Mouse (Mus musculus) megakaryocyte-erythroid progenitor cell, adult 5-6 weeks (primary cell): ENCODE measurements around the gene Abcd4. TPM values are rescaled to one million over a fixed set of nuclear protein-coding genes. Genes with fewer than 3 reads are reported as not detected.

Source experiments
- ATAC-seq: replicated peaks from 2 replicates; pipeline ENCODE4 v1.8.0; 2016; ENCODE audit warnings: mild to moderate bottlenecking, inconsistent platforms; ENCODE audit not compliant: severe bottlenecking, poor library complexity, low FRiP score, low TSS enrichment
- total RNA-seq, 2 experiments: library from RNA; stranded (forward) in 1 of 2; stranded (reverse) in 1 of 2; fragments of 200-1000, 215-1000 nt in 1 of 2; fragments of >200 nt in 1 of 2; fragmentation: Nextera tagmentation in 1 of 2; gene quantifications; 2 replicates each; pipeline ENCODE4 v1.2.3; 2014 to 2017

The Abcd4 gene
- 6.9 and 9.9 TPM in 2 replicates for total RNA-seq (2014; fragmentation: Nextera tagmentation)
- total RNA-seq (2017) = 4.5 and 6.0 TPM in 2 replicates

- ATAC-seq = peak; percentile 99
These were observed at the start of gene Abcd4 for GRCm38 (mm10) chr12:84616977-84617630. TSS of gene Abcd4 (minus strand) at chr12:84617413.

GRCm38 (mm10) chr12:84653912-84654311, 36.7 kb upstream of the Abcd4 start:
- 0 out of 2 replicates have a peak, but pooled peaks have one; percentile 42 for ATAC-seq

- ATAC-seq = no peak
These were observed 33.0 kb upstream of the Abcd4 start for GRCm38 (mm10) chr12:84650234-84650633.

DNA sequence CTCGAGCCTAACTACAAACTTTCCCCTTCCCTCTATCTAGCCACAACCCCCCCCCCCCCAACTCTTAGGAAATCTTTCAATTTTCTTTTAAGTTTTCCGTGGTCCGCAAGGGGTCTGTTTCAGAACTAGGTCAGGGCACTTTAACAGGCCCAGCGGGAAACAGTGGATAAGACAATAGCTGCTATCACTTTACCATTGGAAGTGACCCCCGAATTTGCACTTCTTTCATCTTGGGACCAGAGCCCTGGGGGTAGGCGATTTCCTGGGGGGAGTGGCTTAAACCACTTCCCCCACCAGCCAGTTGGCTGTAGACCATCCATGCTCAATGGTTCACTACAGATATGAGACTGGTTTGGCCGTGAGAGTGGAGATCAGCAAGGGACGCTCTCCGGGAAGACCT, 23.4 kb upstream of the Abcd4 start, which contains the start of gene Vrtn:
Gene Vrtn, plus strand, starts transcription at position 366 of the 400 bp plus-strand sequence.
- ATAC-seq = no peak

DNA sequence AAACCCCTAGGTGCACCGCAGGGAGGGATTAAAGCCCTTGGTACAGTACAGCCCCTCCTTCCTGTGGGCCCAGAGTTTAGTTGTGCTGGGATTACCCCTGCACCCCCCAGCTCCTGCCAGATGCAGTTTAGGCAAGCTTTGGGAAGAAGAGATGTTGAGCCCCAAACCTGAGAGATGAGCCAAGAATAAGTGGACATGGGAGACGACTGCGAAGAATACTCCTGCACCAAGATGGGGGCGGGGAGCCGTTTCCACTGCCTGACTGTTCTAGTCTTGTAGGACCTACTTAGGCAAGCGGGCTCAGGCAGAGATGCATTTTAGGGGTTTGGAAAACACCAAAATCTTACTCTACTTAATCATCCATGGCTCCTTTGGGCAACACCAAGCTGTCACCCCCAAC, 23.0 kb upstream of the Abcd4 start:
- no peak for ATAC-seq

DNA sequence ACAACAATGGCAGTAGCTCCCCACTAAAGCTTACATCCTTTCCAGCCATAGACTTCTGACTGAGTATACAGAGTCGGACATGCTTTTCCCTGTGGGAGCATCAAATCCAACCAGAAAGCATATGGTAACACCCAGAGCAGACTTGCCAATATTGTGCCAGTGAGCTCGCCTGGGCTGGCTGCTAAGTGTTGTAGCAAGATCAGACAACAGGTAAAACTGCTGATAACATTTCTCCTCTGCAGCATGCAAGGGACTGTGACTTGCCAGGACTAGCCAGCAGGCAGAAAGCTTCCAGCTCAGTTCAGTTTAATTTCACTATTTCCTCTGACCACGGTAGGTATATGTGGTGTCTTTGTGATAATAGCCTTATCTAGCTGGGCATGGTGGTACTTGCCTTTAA, 14.7 kb upstream of the Abcd4 start:
- no peak for ATAC-seq

- no peak for ATAC-seq
These were observed 7.9 kb upstream of the Abcd4 start for GRCm38 (mm10) chr12:84625116-84625515.

- ATAC-seq = no peak
These were observed 7.4 kb upstream of the Abcd4 start for GRCm38 (mm10) chr12:84624601-84625000.

- no peak for ATAC-seq
These were observed 3.8 kb upstream of the Abcd4 start for GRCm38 (mm10) chr12:84620975-84621374.

- ATAC-seq = peak; percentile 45
These were observed 450 bp upstream of the Abcd4 start for GRCm38 (mm10) chr12:84617663-84618062.

DNA sequence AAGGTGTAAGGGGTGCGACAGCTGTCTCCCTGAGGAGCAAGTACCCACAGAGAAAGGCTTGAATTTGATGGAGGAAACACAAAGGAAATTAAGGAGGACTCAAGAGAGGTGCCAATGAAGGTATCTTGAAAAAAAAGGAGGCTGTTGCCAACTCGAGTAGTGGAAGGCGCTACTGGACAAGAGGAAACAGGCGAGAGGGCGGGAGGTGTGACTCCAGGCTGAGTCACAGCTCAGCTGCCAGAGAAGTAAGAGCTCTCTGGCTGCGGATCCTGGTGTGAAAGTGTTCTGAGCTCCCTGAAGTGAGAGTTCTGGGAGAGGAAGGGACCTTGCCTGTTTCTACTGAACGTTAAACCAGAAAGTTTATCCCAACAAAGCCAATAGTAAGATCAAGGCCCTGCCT, 2.7 kb downstream of the Abcd4 start:
- no peak for ATAC-seq

DNA sequence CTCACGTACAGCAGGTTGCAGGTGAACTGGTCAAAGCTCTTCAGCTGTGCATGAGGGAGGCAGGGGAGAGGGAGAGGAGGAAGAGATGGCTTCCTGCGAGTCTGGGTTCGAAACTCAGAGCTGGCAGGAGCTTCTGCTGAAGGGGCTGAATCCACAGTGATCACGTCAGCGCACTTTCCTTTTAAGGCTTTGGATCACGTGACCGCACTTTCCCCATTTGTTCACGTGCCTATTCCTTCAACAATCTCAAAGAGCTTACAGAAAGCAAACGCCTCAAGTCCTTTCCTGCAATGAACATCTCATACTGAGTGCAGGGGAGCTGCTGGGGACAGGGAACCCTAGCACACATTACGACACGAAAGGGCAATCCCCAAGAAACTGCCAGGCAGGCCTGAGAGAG, 3.2 kb downstream of the Abcd4 start:
- no peak for ATAC-seq

- ATAC-seq = no peak
These were observed 4.7 kb downstream of the Abcd4 start for GRCm38 (mm10) chr12:84612518-84612917.

DNA sequence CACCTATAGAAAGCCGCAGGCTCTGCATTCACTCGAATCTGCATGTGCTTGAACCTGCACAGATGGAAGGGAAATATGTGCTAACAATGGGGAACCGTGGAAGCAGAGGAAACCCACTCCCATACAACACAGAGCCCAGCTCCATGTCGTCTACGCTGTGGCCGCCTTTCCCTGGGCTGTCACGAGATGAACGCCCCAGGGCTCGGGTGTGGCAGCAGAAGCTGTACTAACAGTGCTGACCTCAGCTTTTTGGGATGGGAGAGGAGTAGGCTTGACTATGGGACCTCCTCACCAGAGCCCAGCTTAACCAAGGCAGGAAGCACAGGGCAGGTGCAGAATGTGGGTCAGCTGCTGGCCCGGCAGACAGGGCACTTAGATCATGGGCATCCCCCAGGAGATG, 5.5 kb downstream of the Abcd4 start:
- no peak for ATAC-seq

DNA sequence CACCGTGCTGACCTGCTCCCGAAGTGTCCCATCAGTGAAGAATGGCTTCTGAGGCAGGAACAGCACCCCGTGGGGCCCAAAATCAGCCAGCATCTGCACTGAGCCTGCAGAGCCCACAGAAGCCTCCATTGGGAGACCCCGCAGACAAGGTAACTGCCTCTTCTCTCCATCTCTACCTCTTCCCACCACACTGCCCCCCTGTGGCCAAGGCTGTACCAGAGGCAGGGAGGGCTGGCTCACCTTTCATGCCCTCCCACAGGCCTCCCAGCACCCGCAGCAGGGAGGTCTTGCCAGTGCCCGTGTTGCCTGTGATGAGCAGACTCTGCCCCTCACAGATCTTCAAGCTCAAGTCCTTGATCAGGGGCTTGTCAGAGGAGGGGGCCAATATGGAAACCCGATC, 11.4 kb downstream of the Abcd4 start:
- peak; percentile 61 for ATAC-seq

GRCm38 (mm10) chr12:84604001-84604400, 13.2 kb downstream of the Abcd4 start:
- no peak for ATAC-seq

- no peak for ATAC-seq
These were observed 18.9 kb downstream of the Abcd4 start for GRCm38 (mm10) chr12:84598324-84598723.

- peak; percentile 74 for ATAC-seq
These were observed 27.1 kb downstream of the Abcd4 start for GRCm38 (mm10) chr12:84589825-84590761.

GRCm38 (mm10) chr12:84581285-84581684, 35.9 kb downstream of the Abcd4 start:
- no peak for ATAC-seq

DNA sequence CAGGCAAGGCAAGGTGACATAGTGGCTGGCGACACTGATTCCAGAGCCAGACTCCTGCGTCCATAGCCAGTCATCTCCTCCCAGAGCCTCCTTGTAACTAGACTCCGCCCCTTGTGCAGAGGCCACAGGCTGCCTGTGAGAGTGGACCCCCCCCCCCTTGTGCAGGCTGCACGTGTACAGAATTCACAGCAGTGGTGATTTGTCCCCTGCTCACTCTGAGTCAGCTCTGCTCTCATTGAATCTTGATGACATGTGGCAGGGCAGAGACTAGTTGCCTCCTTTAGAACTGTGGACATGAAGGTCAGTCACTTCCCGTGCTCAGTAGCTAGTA, 38.8 kb downstream of the Abcd4 start:
- 0 out of 2 replicates have a peak, but pooled peaks have one; percentile 34 for ATAC-seq
